8 mouse cellular contexts compared by ENCODE assay signal in the genomic region with DNA sequence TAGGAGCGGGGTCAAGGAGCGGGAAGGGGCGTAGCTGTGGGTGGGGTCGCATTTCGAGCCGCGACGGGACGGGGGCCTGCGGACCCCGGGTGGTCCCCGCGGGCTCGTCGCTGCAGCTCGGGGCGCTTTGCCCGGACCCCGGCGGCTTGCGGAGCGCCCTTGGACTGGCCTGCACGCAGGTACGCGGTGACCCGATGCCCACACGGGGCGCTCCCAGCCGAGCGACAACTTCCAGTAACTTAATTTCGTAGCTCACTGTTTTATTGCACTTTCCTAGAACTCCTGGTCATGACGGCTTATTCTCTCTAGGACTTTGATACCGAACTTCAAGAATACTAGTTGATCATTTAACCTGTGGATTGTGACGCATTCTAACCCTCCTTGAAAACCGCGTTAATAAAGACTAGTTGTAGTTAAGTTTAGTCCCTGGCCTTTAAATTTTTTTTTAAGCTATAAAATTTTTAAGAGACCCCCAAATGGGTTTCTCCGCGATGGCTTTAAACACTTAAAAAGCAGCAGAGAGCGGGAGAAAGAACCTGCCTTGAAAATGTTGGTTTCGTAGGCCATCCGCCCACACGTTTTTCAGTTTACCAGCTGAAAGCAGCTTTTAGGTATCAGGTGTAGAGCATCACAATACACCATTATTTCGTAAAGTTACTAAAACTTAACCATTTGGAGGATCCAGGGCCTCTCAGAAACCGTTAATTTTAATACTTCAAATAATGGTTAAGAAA. TPM values are rescaled to one million over a fixed set of nuclear protein-coding genes. Genes with fewer than 3 reads are reported as not detected.
DNase-seq lines count a peak whose midpoint lies in the region; ATAC-seq and TF ChIP-seq lines count a peak whose summit lies in the region.

No protein-coding gene starts in this region.

- peak overlapping the region; percentile 100 for H3K4me3 ChIP-seq in heart, embryonic 11.5 days (ENCODE audit: low read depth, low read length)
- peak overlapping the region; percentile 99 for H3K4me3 ChIP-seq in forebrain, embryonic 16.5 days (replicated peaks; ENCODE audit: low read length)
- H3K4me3 ChIP-seq in kidney, adult 2 months (ENCODE audit: insufficient read depth, low read depth, low read length) = peak overlapping the region; percentile 95
- H3K4me3 ChIP-seq in lung, embryonic 15.5 days = peak overlapping the region; percentile 92

- H3K4me2 ChIP-seq in heart, embryonic 11.5 days = peak overlapping the region; percentile 86
- peak overlapping the region; percentile 92 for H3K4me2 ChIP-seq in forebrain, embryonic 16.5 days (ENCODE audit: low read length)
- H3K4me2 ChIP-seq in lung, embryonic 15.5 days = peak overlapping the region; percentile 84

- H3K4me1 ChIP-seq in heart, embryonic 11.5 days (ENCODE audit: control insufficient read depth, insufficient read depth, low read length) = peaks cover 20% of the 10 kb centered on the region
- peaks cover 26% of the 10 kb centered on the region for H3K4me1 ChIP-seq in forebrain, embryonic 16.5 days (replicated peaks; ENCODE audit: control insufficient read depth, insufficient read depth, low read length)
- H3K4me1 ChIP-seq in kidney, adult 2 months (ENCODE audit: control insufficient read depth, insufficient read depth, low read length) = peaks cover 9% of the 10 kb centered on the region; the same call in 1 of the 2 replicates
- peaks cover 23% of the 10 kb centered on the region for H3K4me1 ChIP-seq in lung, embryonic 15.5 days

- H3K27me3 ChIP-seq in heart, embryonic 11.5 days (ENCODE audit: control insufficient read depth, insufficient read depth, low read length) = no peaks in the 10 kb centered on the region
- no peaks in the 10 kb centered on the region for H3K27me3 ChIP-seq in forebrain, embryonic 16.5 days (replicated peaks; ENCODE audit: control insufficient read depth, insufficient read depth, low read length)
- no peaks in the 10 kb centered on the region for H3K27me3 ChIP-seq in kidney, adult 2 months (replicated peaks; ENCODE audit: control insufficient read depth, insufficient read depth, low read length)
- H3K27me3 ChIP-seq in lung, embryonic 15.5 days = no peaks in the 10 kb centered on the region
- H3K27me3 ChIP-seq in splenic B cell, adult 2 months (ENCODE audit: control insufficient read depth, insufficient read depth, low read length, poor library complexity, severe bottlenecking) = no peaks in the 10 kb centered on the region

- no peak for DNase-seq in heart, postnatal 25 days (ENCODE audit: low spot score)
- DNase-seq in adipocyte (ENCODE audit: low spot score) = peak; percentile 31
- DNase-seq in kidney, adult 2 months = peak; percentile 90
- DNase-seq in splenic B cell, adult 2 months (ENCODE audit: low read depth, low spot score) = peak; percentile 52
- DNase-seq in right cerebral cortex, adult 2 months (ENCODE audit: low spot score in 2 of 2) = no peak

- peak; percentile 11 for TF ChIP-seq POLR2A in kidney, adult 2 months (IDR thresholded peaks at IDR 0.05; ENCODE audit: low read depth, low read length)

- no peaks in the 10 kb centered on the region for H3K9me3 ChIP-seq in heart, embryonic 11.5 days (replicated peaks; ENCODE audit: control insufficient read depth, low read length)
- no peaks in the 10 kb centered on the region for H3K9me3 ChIP-seq in forebrain, embryonic 16.5 days (ENCODE audit: control insufficient read depth, low read length)
- H3K9me3 ChIP-seq in lung, embryonic 15.5 days = no peaks in the 10 kb centered on the region

- H3K9ac ChIP-seq in heart, embryonic 11.5 days (ENCODE audit: low read depth, low read length) = peak overlapping the region; percentile 99
- H3K9ac ChIP-seq in forebrain, embryonic 16.5 days (replicated peaks; ENCODE audit: low read depth, low read length) = peak overlapping the region; percentile 95
- peak overlapping the region; percentile 92 for H3K9ac ChIP-seq in lung, embryonic 15.5 days

- H3K36me3 ChIP-seq in heart, embryonic 11.5 days (ENCODE audit: control insufficient read depth, insufficient read depth, low read length) = no peaks in the 10 kb centered on the region
- H3K36me3 ChIP-seq in forebrain, embryonic 16.5 days (ENCODE audit: control insufficient read depth, insufficient read depth) = no peaks in the 10 kb centered on the region
- H3K36me3 ChIP-seq in kidney, adult 2 months (ENCODE audit: control insufficient read depth, insufficient read depth, low read length) = no peaks in the 10 kb centered on the region
- no peaks in the 10 kb centered on the region for H3K36me3 ChIP-seq in lung, embryonic 15.5 days
- H3K36me3 ChIP-seq in splenic B cell, adult 2 months (ENCODE audit: control insufficient read depth, insufficient read depth, low read length, poor library complexity, severe bottlenecking) = no peaks in the 10 kb centered on the region

- WGBS in heart, embryonic 11.5 days (ENCODE audit: insufficient replicate concordance) = 6% methylated on average over 43 of the region's 44 CpGs
- 4% methylated on average over 39 of the region's 44 CpGs for WGBS in forebrain, embryonic 16.5 days
- 2% methylated on average over 42 of the region's 44 CpGs for WGBS in kidney, adult 2 months
- WGBS in lung, embryonic 15.5 days = 3% methylated on average over 44 of the region's 44 CpGs

- intact Hi-C loops in heart, postnatal 25 days (cut with DNase I) = no loop called here

- no peak; the same call in 1 of the 2 replicates for TF ChIP-seq CTCF in kidney, adult 2 months (conservative IDR thresholded peaks at IDR 0.05; ENCODE audit: insufficient read depth, insufficient read length, low read depth, low read length)

- peak; percentile 37 for ATAC-seq in heart, embryonic 11.5 days (replicated peaks; ENCODE audit: insufficient number of reproducible peaks, low FRiP score, low TSS enrichment)
- ATAC-seq in forebrain, embryonic 16.5 days = peak; percentile 7
- peak; percentile 19; the same call in 1 of the 2 replicates for ATAC-seq in lung, embryonic 15.5 days (ENCODE audit: borderline replicate concordance, extremely low read depth, low FRiP score, low TSS enrichment)

- H3K27ac ChIP-seq in heart, embryonic 11.5 days (ENCODE audit: low read depth, low read length) = peak overlapping the region; percentile 92
- peak overlapping the region; percentile 90 for H3K27ac ChIP-seq in forebrain, embryonic 16.5 days (ENCODE audit: low read length)
- H3K27ac ChIP-seq in kidney, adult 2 months (ENCODE audit: insufficient read depth, low read depth, low read length) = peak overlapping the region; percentile 80
- H3K27ac ChIP-seq in lung, embryonic 15.5 days = peak overlapping the region; percentile 92

RNA-seq across cellular contexts. Expression of gene Tm9sf2, which starts 0.8 kb away (rescaled TPM):
- 111 and 136 TPM in 2 replicates for polyA plus RNA-seq in heart, embryonic 11.5 days (2014; fragmentation: Nextera tagmentation; extraction: Ambion mirVana)
- 100 to 1,000 TPM; 122 to 129 TPM for total RNA-seq in heart, postnatal 25 days (2021)
- polyA plus RNA-seq in forebrain, embryonic 16.5 days (2015; fragmentation: Nextera tagmentation; extraction: Ambion mirVana) = 114 and 130 TPM in 2 replicates
- 136 and 197 TPM in 2 replicates for polyA plus RNA-seq in kidney, adult 2 months (2012; rRNA removed)
- polyA plus RNA-seq in lung, embryonic 15.5 days (2015; fragmentation: Nextera tagmentation; extraction: Ambion mirVana) = 169 and 176 TPM in 2 replicates

Comparison
In these comparisons a context has a peak if more than half of its experiments do, and no peak if none do; other contexts are left out.
1. DNase-seq: peak in adipocyte (single experiment), kidney, adult 2 months (single experiment) and splenic B cell, adult 2 months (single experiment); none in heart, postnatal 25 days (single experiment) and right cerebral cortex, adult 2 months (0 of 2).
2. Peak in every context shown above with its lines, with median percentiles within 50 percentile points of each other: ATAC-seq, H3K27ac ChIP-seq, H3K4me2 ChIP-seq, H3K4me3 ChIP-seq and H3K9ac ChIP-seq.